Mouse (Mus musculus) hematopoietic stem cell, adult 5-6 weeks (primary cell): ENCODE measurements around the gene Trem1. TPM values are rescaled to one million over a fixed set of nuclear protein-coding genes. Genes with fewer than 3 reads are reported as not detected.

Experiments used
- ATAC-seq, 2 experiments: fragments of 125-278 bp in 1 of 2; replicated peaks in 1 of 2; 2 replicates each; pipeline ENCODE4 v1.8.0; 2016 to 2017; ENCODE audit warnings: inconsistent platforms in 2 of 2, mild to moderate bottlenecking in 2 of 2, moderate number of reproducible peaks in 2 of 2, low read depth in 1 of 2, moderate TSS enrichment in 1 of 2; ENCODE audit not compliant: low FRiP score in 2 of 2, poor library complexity in 2 of 2, severe bottlenecking in 2 of 2, insufficient read depth in 1 of 2, low TSS enrichment in 1 of 2
- total RNA-seq: library from RNA; stranded (forward); fragments of 172-1452, 232-1000 nt; gene quantifications from 2 replicates; pipeline ENCODE4 v1.2.3, GENCODE M21; 2017

The Trem1 gene
- total RNA-seq, 1 experiment from 2014 or later, result 7.4 TPM

DNA sequence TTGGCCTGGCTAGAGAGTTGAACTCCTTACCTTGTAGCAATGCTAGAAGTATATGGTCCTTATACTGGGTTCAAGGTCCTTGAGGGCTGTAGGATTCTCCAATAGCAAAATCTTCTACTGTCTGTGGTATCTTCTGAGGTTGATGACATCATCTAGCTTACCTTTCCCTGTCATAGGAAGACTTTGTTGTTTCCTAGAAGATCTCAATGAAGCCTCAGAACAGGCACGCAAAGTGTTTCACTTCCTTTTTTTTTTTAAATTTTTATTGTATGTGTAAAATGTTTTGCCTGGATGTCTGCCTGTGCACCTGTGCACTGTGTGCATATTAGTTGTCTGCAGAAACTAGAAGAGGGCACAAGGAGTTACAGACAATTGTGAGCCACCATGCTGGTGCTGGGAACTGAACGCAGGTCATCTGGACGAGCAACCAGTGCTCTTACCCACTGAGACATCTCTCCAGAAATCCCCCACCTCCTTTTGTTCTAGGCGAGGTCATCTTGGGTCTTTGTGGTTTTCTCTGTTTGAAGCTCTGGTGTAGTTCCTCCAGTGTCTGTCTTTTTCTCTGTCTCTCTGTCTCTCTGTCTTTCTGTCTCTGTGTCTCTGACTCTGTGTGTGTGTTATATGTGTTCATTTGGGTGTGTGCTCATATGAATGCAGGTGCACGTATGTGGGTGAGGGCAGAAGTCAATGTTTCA is 61.1 kb downstream of the Trem1 start:
- ATAC-seq, result peak in 1 of 2 experiments; percentile 25; a peak in 1 of 4 replicates

Other genes starting within 250 kb of the Trem1 start
- gene 1700122O11Rik, start 194.5 kb upstream of the Trem1 start, total RNA-seq, result not detected in 2 replicates
- not detected in 2 replicates for gene 1700067P10Rik, start 143.4 kb upstream of the Trem1 start, total RNA-seq
- gene 9830107B12Rik, start 86.5 kb upstream of the Trem1 start, total RNA-seq, result 2.9 and 4.4 TPM in 2 replicates
- gene A530064D06Rik, start 65.5 kb upstream of the Trem1 start, total RNA-seq, result 1.0 and 9.2 TPM in 2 replicates
- gene Trem3, start 15.0 kb downstream of the Trem1 start, total RNA-seq, result 7.2 and 34.1 TPM in 2 replicates
- gene Treml4, start 31.5 kb downstream of the Trem1 start, total RNA-seq, result 0.56 TPM in 1 of 2 replicates, not detected in the other
- gene Treml2, start 66.7 kb downstream of the Trem1 start, total RNA-seq, result 102 TPM in 2 replicates
- gene B430306N03Rik, start 83.4 kb downstream of the Trem1 start, total RNA-seq, result 4.2 and 4.9 TPM in 2 replicates
- gene Trem2, start 113.6 kb downstream of the Trem1 start, total RNA-seq, result not detected in 2 replicates
- gene Treml1, start 127.1 kb downstream of the Trem1 start, total RNA-seq, result 0.63 and 2.7 TPM in 2 replicates
- gene Nfya, start 177.1 kb downstream of the Trem1 start, total RNA-seq, result 47.1 and 83.8 TPM in 2 replicates
- gene Oard1, start 177.2 kb downstream of the Trem1 start, total RNA-seq, result 60.4 and 65.4 TPM in 2 replicates
- not detected in 2 replicates for gene Apobec2, start 200.2 kb downstream of the Trem1 start, total RNA-seq
- gene Tspo2, start 218.8 kb downstream of the Trem1 start, total RNA-seq, result 1.2 and 10.7 TPM in 2 replicates
- gene Unc5cl, start 222.1 kb downstream of the Trem1 start, total RNA-seq, result 2.6 and 4.5 TPM in 2 replicates